Mouse (Mus musculus): ENCODE results near the gene Cidec. TPM values are rescaled to one million over a fixed set of nuclear protein-coding genes. Genes with fewer than 3 reads are reported as not detected.

Gene Cidec
- polyA plus RNA-seq, 1 experiment from 2014 or later: not detected

GRCm38 (mm10) chr6:113469432-113469831 is 33.9 kb upstream of the Cidec start:
- H3K9ac ChIP-seq: peak overlapping the region; percentile 63; the same call in 1 of the 2 replicates
- WGBS: 1% methylated on average over 30 of the region's 31 CpGs
- no peak overlapping the region for H3K27ac ChIP-seq
- H3K9me3 ChIP-seq: no peaks in the 10 kb centered on the region
- H3K4me3 ChIP-seq: peak overlapping the region; percentile 39
- peak overlapping the region; percentile 65 for H3K4me2 ChIP-seq
- peak; percentile 69 for ATAC-seq (ENCODE audit: low FRiP score)
- H3K27me3 ChIP-seq: peaks cover 51% of the 10 kb centered on the region
- peaks cover 21% of the 10 kb centered on the region for H3K4me1 ChIP-seq (replicated peaks)
- no peaks in the 10 kb centered on the region for H3K36me3 ChIP-seq

- no peak overlapping the region for H3K27ac ChIP-seq
- H3K36me3 ChIP-seq: no peaks in the 10 kb centered on the region
- peak overlapping the region; percentile 39 for H3K4me3 ChIP-seq
- peaks cover 21% of the 10 kb centered on the region for H3K4me1 ChIP-seq (replicated peaks)
- H3K27me3 ChIP-seq: peaks cover 51% of the 10 kb centered on the region
- peak; percentile 52 for ATAC-seq (ENCODE audit: low FRiP score)
- no peaks in the 10 kb centered on the region for H3K9me3 ChIP-seq
- H3K4me2 ChIP-seq: peak overlapping the region; percentile 65
- WGBS: 8% methylated on average over 9 of the region's 9 CpGs
- peak overlapping the region; percentile 63; the same call in 1 of the 2 replicates for H3K9ac ChIP-seq
Observed at GRCm38 (mm10) chr6:113469021-113469420, 33.5 kb upstream of the Cidec start.

- peaks cover 21% of the 10 kb centered on the region for H3K4me1 ChIP-seq (replicated peaks)
- 0 out of 2 replicates have a peak, but pooled peaks have one; percentile 3 for ATAC-seq (ENCODE audit: low FRiP score)
- H3K4me3 ChIP-seq: no peak overlapping the region
- H3K4me2 ChIP-seq: no peak overlapping the region
- H3K27me3 ChIP-seq: peaks cover 51% of the 10 kb centered on the region
- H3K9ac ChIP-seq: no peak overlapping the region
- no peaks in the 10 kb centered on the region for H3K9me3 ChIP-seq
- WGBS: 63% methylated on average over 3 of the region's 3 CpGs
- no peak overlapping the region for H3K27ac ChIP-seq
- H3K36me3 ChIP-seq: no peaks in the 10 kb centered on the region
Observed at GRCm38 (mm10) chr6:113468512-113468911, 33.0 kb upstream of the Cidec start.

GRCm38 (mm10) chr6:113465602-113466001 is 30.0 kb upstream of the Cidec start:
- peaks cover 40% of the 10 kb centered on the region for H3K27me3 ChIP-seq
- no peak for ATAC-seq (ENCODE audit: low FRiP score)
- 54% methylated on average over 5 of the region's 5 CpGs for whole genome bisulfite sequencing
- no peak overlapping the region for H3K4me2 ChIP-seq
- H3K9me3 ChIP-seq: no peaks in the 10 kb centered on the region
- no peaks in the 10 kb centered on the region for H3K36me3 ChIP-seq
- peaks cover 13% of the 10 kb centered on the region for H3K4me1 ChIP-seq (replicated peaks)
- peak overlapping the region; percentile 13; the same call in 1 of the 2 replicates for H3K9ac ChIP-seq
- no peak overlapping the region for H3K4me3 ChIP-seq
- H3K27ac ChIP-seq: no peak overlapping the region

GRCm38 (mm10) chr6:113464040-113464439 is 28.5 kb upstream of the Cidec start:
- Histone ChIP-seq H3K9me3 (no peaks in the 10 kb centered on the region), H3K4me3 (no peak overlapping the region), H3K9ac (no peak overlapping the region), H3K4me2 (no peak overlapping the region), H3K27me3 (peaks cover 25% of the 10 kb centered on the region), H3K4me1 (replicated peaks) (peaks cover 3% of the 10 kb centered on the region), H3K36me3 (no peaks in the 10 kb centered on the region), H3K27ac (no peak overlapping the region)
- ATAC-seq (ENCODE audit: low FRiP score): no peak
- 69% methylated on average over 7 of the region's 7 CpGs for WGBS

- H3K27ac ChIP-seq: no peak overlapping the region
- no peak overlapping the region for H3K9ac ChIP-seq
Observed at GRCm38 (mm10) chr6:113458635-113459034, 23.1 kb upstream of the Cidec start.

GRCm38 (mm10) chr6:113457952-113458534 is 22.5 kb upstream of the Cidec start, which contains the start of gene Il17re:
TSS of gene Il17re (plus strand) at chr6:113458484.
- ATAC-seq (ENCODE audit: low FRiP score): no peak
- 0 out of 2 replicates have a peak, but pooled peaks cover 13% of the 10 kb centered on the region for H3K27me3 ChIP-seq
- 77% methylated on average over 10 of the region's 10 CpGs for WGBS
- H3K4me2 ChIP-seq: no peak within 1 kb of the TSS
- H3K9ac ChIP-seq: no peak within 1 kb of the TSS
- H3K9me3 ChIP-seq: no peaks in the 10 kb centered on the region
- H3K4me1 ChIP-seq (replicated peaks): no peaks in the 10 kb centered on the region
- no peaks in the 10 kb centered on the region for H3K36me3 ChIP-seq
- no peak within 1 kb of the TSS for H3K4me3 ChIP-seq
- no peak within 1 kb of the TSS for H3K27ac ChIP-seq

More at GRCm38 (mm10) chr6:113458635-113459034, 23.1 kb upstream of the Cidec start:
- no peak overlapping the region for H3K4me2 ChIP-seq
- H3K9me3 ChIP-seq: no peaks in the 10 kb centered on the region
- H3K4me1 ChIP-seq (replicated peaks): no peaks in the 10 kb centered on the region
- no peaks in the 10 kb centered on the region for H3K36me3 ChIP-seq
- H3K4me3 ChIP-seq: no peak overlapping the region
- no peak for ATAC-seq (ENCODE audit: low FRiP score)
- H3K27me3 ChIP-seq: 0 out of 2 replicates have a peak, but pooled peaks cover 13% of the 10 kb centered on the region
- 59% methylated on average over 10 of the region's 10 CpGs for WGBS

GRCm38 (mm10) chr6:113455007-113455406 is 19.4 kb upstream of the Cidec start:
- 0 out of 2 replicates have a peak, but pooled peaks cover 4% of the 10 kb centered on the region for H3K27me3 ChIP-seq
- H3K9ac ChIP-seq: no peak overlapping the region
- H3K27ac ChIP-seq: no peak overlapping the region
- H3K4me1 ChIP-seq (replicated peaks): no peaks in the 10 kb centered on the region
- 74% methylated on average over 5 of the region's 5 CpGs for WGBS
- no peak overlapping the region for H3K4me3 ChIP-seq
- no peaks in the 10 kb centered on the region for H3K36me3 ChIP-seq
- H3K4me2 ChIP-seq: no peak overlapping the region
- no peak for ATAC-seq (ENCODE audit: low FRiP score)
- H3K9me3 ChIP-seq: no peaks in the 10 kb centered on the region

- no peak overlapping the region for H3K4me3 ChIP-seq
Observed at GRCm38 (mm10) chr6:113451839-113452238, 16.3 kb upstream of the Cidec start.

GRCm38 (mm10) chr6:113447639-113448038 is 12.1 kb upstream of the Cidec start:
- ATAC-seq (ENCODE audit: low FRiP score): no peak
- H3K27me3 ChIP-seq: no peaks in the 10 kb centered on the region
- no peak overlapping the region for H3K4me2 ChIP-seq
- no peak overlapping the region for H3K4me3 ChIP-seq
- no peak overlapping the region for H3K27ac ChIP-seq
- H3K9ac ChIP-seq: no peak overlapping the region
- H3K9me3 ChIP-seq: no peaks in the 10 kb centered on the region
- peaks cover 33% of the 10 kb centered on the region for H3K36me3 ChIP-seq
- peaks cover 12% of the 10 kb centered on the region for H3K4me1 ChIP-seq (replicated peaks)
- WGBS: 94% methylated on average over 4 of the region's 4 CpGs

More at GRCm38 (mm10) chr6:113451839-113452238, 16.3 kb upstream of the Cidec start:
- Histone ChIP-seq H3K27ac (no peak overlapping the region), H3K4me1 (replicated peaks) (no peaks in the 10 kb centered on the region), H3K27me3 (no peaks in the 10 kb centered on the region), H3K9me3 (no peaks in the 10 kb centered on the region), H3K4me2 (no peak overlapping the region), H3K9ac (no peak overlapping the region), H3K36me3 (peaks cover 24% of the 10 kb centered on the region)
- WGBS: 89% methylated on average over 2 of the region's 2 CpGs
- no peak for ATAC-seq (ENCODE audit: low FRiP score)

GRCm38 (mm10) chr6:113444207-113444965 is 8.8 kb upstream of the Cidec start:
- Histone ChIP-seq H3K4me2 (no peak overlapping the region), H3K4me1 (replicated peaks) (peaks cover 16% of the 10 kb centered on the region), H3K36me3 (peaks cover 33% of the 10 kb centered on the region), H3K27ac (no peak overlapping the region), H3K9ac (no peak overlapping the region), H3K4me3 (no peak overlapping the region), H3K9me3 (no peaks in the 10 kb centered on the region), H3K27me3 (no peaks in the 10 kb centered on the region)
- 73% methylated on average over 7 of the region's 8 CpGs for WGBS
- no peak for ATAC-seq (ENCODE audit: low FRiP score)

- Histone ChIP-seq H3K27ac (peak overlapping the region; percentile 83; the same call in 1 of the 2 replicates), H3K4me2 (peak overlapping the region; percentile 94), H3K4me1 (replicated peaks) (peaks cover 16% of the 10 kb centered on the region), H3K27me3 (no peaks in the 10 kb centered on the region), H3K9ac (peak overlapping the region; percentile 97), H3K36me3 (peaks cover 22% of the 10 kb centered on the region), H3K9me3 (no peaks in the 10 kb centered on the region), H3K4me3 (peak overlapping the region; percentile 94)
- no peak for ATAC-seq (ENCODE audit: low FRiP score)
- WGBS: 49% methylated on average over 12 of the region's 12 CpGs
Observed at GRCm38 (mm10) chr6:113443091-113443490, 7.5 kb upstream of the Cidec start.

Measured in hindbrain, embryonic 13.5 days (tissue).